Mouse (Mus musculus) cortical plate, adult 2 months (tissue): ENCODE data around the gene Ccl9.

Experiments
- CTCF ChIP-seq: fragments of 200-500 bp; IDR thresholded peaks from 2 replicates; pipeline ENCODE4 v1.5.1; 2011; ENCODE audit warnings: mild to moderate bottlenecking, control low read depth, low read length; ENCODE audit not compliant: insufficient read depth; ENCODE audit errors: extremely low read depth
- POLR2A ChIP-seq: fragments of 200-500 bp; IDR thresholded peaks from 2 replicates; pipeline ENCODE4 v1.6.1; 2011; ENCODE audit warnings: mild to moderate bottlenecking, low read length, control low read depth; ENCODE audit not compliant: insufficient read depth; ENCODE audit errors: extremely low read depth

DNA sequence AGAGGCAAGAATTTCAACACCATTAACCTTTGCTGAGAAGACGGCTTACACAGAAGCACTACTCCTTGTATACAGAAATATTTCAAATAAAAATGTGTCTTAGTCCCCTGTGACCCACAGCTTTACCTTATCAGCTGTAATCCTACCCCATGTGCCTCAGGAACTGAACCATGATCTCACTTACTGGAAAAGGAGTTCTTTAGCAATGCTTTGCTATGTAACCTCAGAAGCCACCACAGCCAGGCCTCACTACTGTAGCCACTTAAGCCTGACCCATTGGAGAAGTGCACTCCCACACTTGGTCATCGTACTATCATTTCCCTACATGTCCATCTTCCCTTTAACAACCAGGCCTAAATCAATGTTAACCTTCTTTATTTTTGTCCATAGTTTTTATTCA, 22.1 kb upstream of the Ccl9 start:
- TF ChIP-seq CTCF, result no peak
- TF ChIP-seq POLR2A, result no peak
